Mouse (Mus musculus): ENCODE results near the gene Bace1.
"Not testable (repeated sequence)": the region's sequence is repeated elsewhere in the genome, so short reads cannot be mapped to it uniquely, and the experiment has no call there.

Gene Bace1

GRCm38 (mm10) chr9:45838069-45838433 is 329 bp upstream of the Bace1 start:
- DNase-seq (ENCODE audit: low spot score), result no peak

GRCm38 (mm10) chr9:45839139-45839981 is 980 bp downstream of the Bace1 start:
- DNase-seq (ENCODE audit: low spot score), result no peak

- no peak for DNase-seq (ENCODE audit: low spot score)
Observed at GRCm38 (mm10) chr9:45839982-45840300, 1.6 kb downstream of the Bace1 start.

GRCm38 (mm10) chr9:45840331-45840730 is 2.0 kb downstream of the Bace1 start:
- DNase-seq (ENCODE audit: low spot score), result no peak

- no peak for DNase-seq (ENCODE audit: low spot score)
Observed at GRCm38 (mm10) chr9:45841458-45841857, 3.1 kb downstream of the Bace1 start.

GRCm38 (mm10) chr9:45843007-45843406 is 4.6 kb downstream of the Bace1 start:
- DNase-seq (ENCODE audit: low spot score), result no peak

GRCm38 (mm10) chr9:45843780-45844179 is 5.4 kb downstream of the Bace1 start:
- no peak for DNase-seq (ENCODE audit: low spot score)

- no peak for DNase-seq (ENCODE audit: low spot score)
Observed at GRCm38 (mm10) chr9:45845541-45845940, 7.2 kb downstream of the Bace1 start.

GRCm38 (mm10) chr9:45846176-45846575 is 7.8 kb downstream of the Bace1 start:
- not testable (repeated sequence) for DNase-seq (ENCODE audit: low spot score)

- DNase-seq (ENCODE audit: low spot score), result no peak
Observed at GRCm38 (mm10) chr9:45846891-45847460, 8.6 kb downstream of the Bace1 start.

GRCm38 (mm10) chr9:45849528-45850408 is 11.4 kb downstream of the Bace1 start:
- no peak for DNase-seq (ENCODE audit: low spot score)

GRCm38 (mm10) chr9:45850528-45851155 is 12.3 kb downstream of the Bace1 start:
- no peak for DNase-seq (ENCODE audit: low spot score)

- DNase-seq (ENCODE audit: low spot score), result no peak
Observed at GRCm38 (mm10) chr9:45851330-45851729, 12.9 kb downstream of the Bace1 start.

GRCm38 (mm10) chr9:45851776-45852175 is 13.4 kb downstream of the Bace1 start:
- no peak for DNase-seq (ENCODE audit: low spot score)

- no peak for DNase-seq (ENCODE audit: low spot score)
Observed at GRCm38 (mm10) chr9:45853695-45854094, 15.3 kb downstream of the Bace1 start.

GRCm38 (mm10) chr9:45854136-45854535 is 15.8 kb downstream of the Bace1 start:
- DNase-seq (ENCODE audit: low spot score), result no peak

GRCm38 (mm10) chr9:45859364-45859763 is 21.0 kb downstream of the Bace1 start:
- DNase-seq (ENCODE audit: low spot score), result no peak

- no peak for DNase-seq (ENCODE audit: low spot score)
Observed at GRCm38 (mm10) chr9:45861813-45862212, 23.4 kb downstream of the Bace1 start.

GRCm38 (mm10) chr9:45869181-45869580 is 30.8 kb downstream of the Bace1 start:
- DNase-seq (ENCODE audit: low spot score), result no peak

GRCm38 (mm10) chr9:45870265-45870664 is 31.9 kb downstream of the Bace1 start:
- DNase-seq (ENCODE audit: low spot score), result no peak

- no peak for DNase-seq (ENCODE audit: low spot score)
Observed at GRCm38 (mm10) chr9:45877928-45878327, 39.5 kb downstream of the Bace1 start.

- DNase-seq (ENCODE audit: low spot score), result no peak
Observed at GRCm38 (mm10) chr9:45893681-45894080, 55.3 kb downstream of the Bace1 start.

All from urinary bladder, postnatal 10 days (tissue).